In the genomic region with DNA sequence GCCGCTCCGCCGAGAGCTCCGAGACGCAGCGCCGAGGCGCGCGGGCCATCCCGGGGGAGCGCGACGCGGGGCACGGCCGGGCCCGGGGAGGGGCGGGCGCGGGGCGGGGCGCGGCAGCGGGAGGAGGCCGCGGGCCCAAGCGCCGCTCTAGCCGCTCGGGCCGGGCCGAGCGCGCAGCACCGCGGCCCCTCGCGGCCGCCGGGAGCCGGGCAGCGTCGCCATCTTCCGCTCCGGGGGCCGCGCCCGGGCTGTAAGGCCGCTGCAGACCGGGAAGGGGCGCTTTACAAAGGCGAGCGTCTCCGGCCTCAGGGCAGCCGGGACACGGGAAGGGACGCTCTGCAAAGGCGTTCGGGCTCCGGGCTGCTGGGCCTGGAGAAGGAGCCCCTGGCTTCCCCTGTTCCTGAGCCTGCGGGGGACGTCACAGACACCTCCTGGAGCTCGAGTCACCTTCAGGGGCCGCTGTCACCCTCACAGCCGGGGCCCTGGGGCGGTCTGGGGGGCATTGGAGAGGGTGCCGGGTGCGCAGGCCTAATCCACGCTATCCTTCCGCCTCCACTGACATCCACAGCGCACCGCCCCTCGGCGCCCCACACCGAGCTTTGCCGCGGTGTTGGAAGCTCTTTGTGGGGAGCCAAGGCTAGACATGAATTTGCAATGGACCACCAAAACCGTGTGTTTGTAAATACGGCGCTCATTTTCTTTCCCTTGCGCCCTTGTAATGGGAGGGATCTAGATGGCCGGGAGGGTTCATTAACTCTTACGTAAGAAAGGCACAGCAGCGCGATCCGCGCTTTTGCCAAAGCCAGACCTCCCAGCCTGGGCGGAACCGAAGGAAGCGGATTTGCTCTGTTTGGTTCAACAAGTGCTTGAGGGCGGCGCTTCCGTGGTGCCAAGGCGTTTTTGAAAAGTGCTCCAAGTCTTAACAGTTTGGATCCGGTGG, we compare ENCODE assay signal across 7 mouse cellular contexts. TPM values are rescaled to one million over a fixed set of nuclear protein-coding genes. Genes with fewer than 3 reads are reported as not detected.
DNase-seq lines count a peak whose midpoint lies in the region; ATAC-seq and TF ChIP-seq lines count a peak whose summit lies in the region.

TSS of gene Kif13a (minus strand) at position 149 of the 940 bp plus-strand sequence.

- H3K4me2 ChIP-seq in embryonic facial prominence, embryonic 14.5 days (ENCODE audit: low read depth, low read length): peak within 1 kb of the TSS; percentile 69
- peak within 1 kb of the TSS; percentile 84 for H3K4me2 ChIP-seq in limb, embryonic 12.5 days
- H3K4me2 ChIP-seq in midbrain, embryonic 14.5 days (ENCODE audit: low read length): peak within 1 kb of the TSS; percentile 87

- ATAC-seq in embryonic facial prominence, embryonic 14.5 days (ENCODE audit: low read depth): peak; percentile 88
- ATAC-seq in limb, embryonic 12.5 days (ENCODE audit: insufficient number of reproducible peaks, insufficient read depth, low FRiP score, low TSS enrichment, low read depth): peak; percentile 72
- ATAC-seq in midbrain, embryonic 14.5 days (ENCODE audit: low FRiP score, low TSS enrichment): peak; percentile 88

- H3K36me3 ChIP-seq in embryonic facial prominence, embryonic 14.5 days (ENCODE audit: control insufficient read depth, insufficient read depth, low read length): 0 out of 2 replicates have a peak, but pooled peaks cover 9% of the 10 kb centered on the region
- H3K36me3 ChIP-seq in heart, adult 2 months (ENCODE audit: control insufficient read depth, insufficient read depth, low read length): peaks cover 4% of the 10 kb centered on the region; the same call in 1 of the 2 replicates
- peaks cover 10% of the 10 kb centered on the region for H3K36me3 ChIP-seq in limb, embryonic 12.5 days
- no peaks in the 10 kb centered on the region for H3K36me3 ChIP-seq in midbrain, embryonic 14.5 days (ENCODE audit: control insufficient read depth, insufficient read depth, low read length)

- TF ChIP-seq CTCF in heart, adult 2 months (IDR thresholded peaks at IDR 0.05): peak; percentile 59

- 0 out of 2 replicates have a peak, but pooled peaks have one; percentile 33 for TF ChIP-seq EP300 in heart, adult 2 months (IDR thresholded peaks at IDR 0.05; ENCODE audit: insufficient read depth, low read depth, low read length)

- DNase-seq in adrenal gland, postnatal 4 days (ENCODE audit: low spot score in 2 of 2): peak; percentile 46 to 83
- peak; percentile 97 for DNase-seq in embryonic facial prominence, embryonic 14.5 days (ENCODE audit: low spot score)
- DNase-seq in heart, adult 2 months: peak; percentile 88 to 94
- peak; percentile 95 for DNase-seq in kidney, adult 8-10 months
- DNase-seq in midbrain, embryonic 14.5 days: peak; percentile 91
- peak; percentile 26 for DNase-seq in spleen, adult 12 weeks (ENCODE audit: low spot score)

- no peaks in the 10 kb centered on the region for H3K9me3 ChIP-seq in embryonic facial prominence, embryonic 14.5 days (ENCODE audit: control insufficient read depth, low read length)
- H3K9me3 ChIP-seq in limb, embryonic 12.5 days: no peaks in the 10 kb centered on the region
- H3K9me3 ChIP-seq in midbrain, embryonic 14.5 days (ENCODE audit: control insufficient read depth, low read length): no peaks in the 10 kb centered on the region

- peak within 1 kb of the TSS; percentile 90 for H3K4me3 ChIP-seq in embryonic facial prominence, embryonic 14.5 days (ENCODE audit: low read depth, low read length)
- peak within 1 kb of the TSS; percentile 95 for H3K4me3 ChIP-seq in heart, adult 2 months
- H3K4me3 ChIP-seq in limb, embryonic 12.5 days (replicated peaks): peak within 1 kb of the TSS; percentile 76
- peak within 1 kb of the TSS; percentile 75 for H3K4me3 ChIP-seq in midbrain, embryonic 14.5 days (replicated peaks; ENCODE audit: low read depth, low read length)

- peaks cover 7% of the 10 kb centered on the region; the same call in 1 of the 2 replicates for H3K4me1 ChIP-seq in embryonic facial prominence, embryonic 14.5 days (ENCODE audit: control insufficient read depth, insufficient read depth, low read length)
- peaks cover 4% of the 10 kb centered on the region for H3K4me1 ChIP-seq in heart, adult 2 months (ENCODE audit: control insufficient read depth, insufficient read depth, low read length)
- H3K4me1 ChIP-seq in limb, embryonic 12.5 days (replicated peaks): peaks cover 28% of the 10 kb centered on the region
- peaks cover 12% of the 10 kb centered on the region; the same call in 1 of the 2 replicates for H3K4me1 ChIP-seq in midbrain, embryonic 14.5 days (ENCODE audit: control insufficient read depth, insufficient read depth, low read length)

- intact Hi-C loops in heart, adult 2 months (cut with DNase I): loop anchor here (1.0 to 5.0 kb wide), 4 partner anchors 37 to 92 kb away; partner anchors contain the start of gene Nhlrc1

- H3K9ac ChIP-seq in embryonic facial prominence, embryonic 14.5 days (ENCODE audit: low read depth, low read length): peak within 1 kb of the TSS; percentile 93
- peak within 1 kb of the TSS; percentile 90 for H3K9ac ChIP-seq in heart, adult 2 months (ENCODE audit: low read depth, low read length)
- peak within 1 kb of the TSS; percentile 86 for H3K9ac ChIP-seq in limb, embryonic 12.5 days (replicated peaks)
- peak within 1 kb of the TSS; percentile 88 for H3K9ac ChIP-seq in midbrain, embryonic 14.5 days (replicated peaks; ENCODE audit: low read length)

- TF ChIP-seq POLR2A in heart, adult 2 months (IDR thresholded peaks at IDR 0.05; ENCODE audit: insufficient read depth, low read depth, low read length): peak; percentile 91

- no peaks in the 10 kb centered on the region for H3K27me3 ChIP-seq in embryonic facial prominence, embryonic 14.5 days (replicated peaks; ENCODE audit: control insufficient read depth, insufficient read depth, low read length)
- no peaks in the 10 kb centered on the region for H3K27me3 ChIP-seq in heart, adult 2 months (ENCODE audit: control insufficient read depth, insufficient read depth, low read length)
- H3K27me3 ChIP-seq in limb, embryonic 12.5 days: peaks cover 12% of the 10 kb centered on the region
- no peaks in the 10 kb centered on the region for H3K27me3 ChIP-seq in midbrain, embryonic 14.5 days (ENCODE audit: control insufficient read depth, insufficient read depth, low read length)

- 1% methylated on average over 38 of the region's 96 CpGs for WGBS in embryonic facial prominence, embryonic 14.5 days
- WGBS in heart, adult 2 months: 7% methylated on average over 95 of the region's 96 CpGs
- under 1% methylated on average over 87 of the region's 96 CpGs for WGBS in limb, embryonic 12.5 days
- under 1% methylated on average over 81 of the region's 96 CpGs for WGBS in midbrain, embryonic 14.5 days

- peaks cover 5% of the 10 kb centered on the region for H3K79me2 ChIP-seq in heart, adult 2 months (replicated peaks; ENCODE audit: control insufficient read depth, insufficient read depth, low read length)

- peak within 1 kb of the TSS; percentile 98 for H3K27ac ChIP-seq in embryonic facial prominence, embryonic 14.5 days (replicated peaks; ENCODE audit: low read depth, low read length)
- peak within 1 kb of the TSS; percentile 98 for H3K27ac ChIP-seq in heart, adult 2 months
- H3K27ac ChIP-seq in limb, embryonic 12.5 days: peak within 1 kb of the TSS; percentile 97
- peak within 1 kb of the TSS; percentile 98 for H3K27ac ChIP-seq in midbrain, embryonic 14.5 days (replicated peaks; ENCODE audit: low read depth, low read length)

RNA-seq across cellular contexts. Expression of gene Kif13a, which starts in this region (rescaled TPM):
- total RNA-seq in adrenal gland, postnatal 4 days (2021): 10 to 100 TPM; 37.2 to 43.2 TPM
- polyA plus RNA-seq in embryonic facial prominence, embryonic 14.5 days (2014; fragmentation: Nextera tagmentation; extraction: Ambion mirVana): 24.0 and 25.2 TPM in 2 replicates
- 100 to 1,000 TPM; 108 to 113 TPM for total RNA-seq in heart, adult 2 months (2021)
- polyA plus RNA-seq in heart, adult 2 months (2012; rRNA removed): 49.8 and 75.4 TPM in 2 replicates
- 21.8 and 23.3 TPM in 2 replicates for polyA plus RNA-seq in limb, embryonic 12.5 days (2016; fragmentation: Nextera tagmentation; extraction: Ambion mirVana)
- polyA plus RNA-seq in midbrain, embryonic 14.5 days (2014; fragmentation: Nextera tagmentation; extraction: Ambion mirVana): 10.2 and 14.2 TPM in 2 replicates

Comparison
In these comparisons a context has a peak if more than half of its experiments do, and no peak if none do; other contexts are left out.
1. Peak in every context shown above with its lines: DNase-seq, ATAC-seq, H3K4me3 ChIP-seq and H3K27ac ChIP-seq.
2. DNase-seq: peak in every context shown above with its lines; median percentile 97 in embryonic facial prominence, embryonic 14.5 days; 95 in kidney, adult 8-10 months; 91 in heart, adult 2 months; 91 in midbrain, embryonic 14.5 days; 64 in adrenal gland, postnatal 4 days; 26 in spleen, adult 12 weeks.